Mouse (Mus musculus): Measurements from ENCODE around the gene Zbp1. TPM values are rescaled to one million over a fixed set of nuclear protein-coding genes. Genes with fewer than 3 reads are reported as not detected.

Zbp1 gene
- polyA plus RNA-seq, 1 experiment from 2014 or later = 1.3 TPM

- Histone ChIP-seq H3K4me2 (no peak overlapping the region), H3K27ac (peak overlapping the region; percentile 19; the same call in 1 of the 2 replicates), H3K4me3 (replicated peaks) (no peak overlapping the region), H3K9ac (no peak overlapping the region), H3K9me3 (no peaks in the 10 kb centered on the region), H3K36me3 (peaks cover 5% of the 10 kb centered on the region; the same call in 1 of the 2 replicates), H3K27me3 (replicated peaks) (no peaks in the 10 kb centered on the region), H3K4me1 (peaks cover 14% of the 10 kb centered on the region)
- no peak for ATAC-seq (ENCODE audit: insufficient read depth, low FRiP score, low read depth)
- 50% methylated on average over 7 of the region's 7 CpGs for WGBS
Measured at GRCm38 (mm10) chr2:173224832-173225231, 6.1 kb upstream of the Zbp1 start.

DNA sequence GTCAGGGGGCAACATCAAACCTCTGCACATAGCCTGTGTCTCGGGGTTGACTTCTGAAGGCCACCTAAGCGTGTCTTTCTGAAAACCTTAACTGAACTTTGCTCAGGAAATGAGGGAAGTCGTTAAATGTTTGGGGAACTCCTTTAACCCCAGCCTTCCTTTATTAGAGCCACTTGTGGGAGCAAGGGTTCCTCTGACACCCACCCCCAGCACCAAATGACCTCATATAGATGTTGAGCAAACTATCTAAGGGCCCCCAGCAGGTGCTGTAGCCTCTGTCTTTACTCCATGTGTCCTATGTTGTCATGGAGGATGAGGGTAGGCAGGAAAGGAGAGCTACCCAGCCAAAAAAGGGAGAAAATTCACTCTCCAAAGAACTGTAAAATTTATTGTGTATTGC, 5.4 kb upstream of the Zbp1 start:
- peaks cover 12% of the 10 kb centered on the region; the same call in 1 of the 2 replicates for H3K4me1 ChIP-seq
- no peak overlapping the region for H3K9ac ChIP-seq
- H3K27ac ChIP-seq = no peak overlapping the region
- H3K4me2 ChIP-seq = no peak overlapping the region
- H3K4me3 ChIP-seq (replicated peaks) = no peak overlapping the region
- H3K27me3 ChIP-seq (replicated peaks) = no peaks in the 10 kb centered on the region
- H3K36me3 ChIP-seq = peaks cover 4% of the 10 kb centered on the region; the same call in 1 of the 2 replicates
- H3K9me3 ChIP-seq = no peaks in the 10 kb centered on the region
- WGBS = 64% methylated on average over 3 of the region's 3 CpGs
- ATAC-seq (ENCODE audit: insufficient read depth, low FRiP score, low read depth) = no peak

DNA sequence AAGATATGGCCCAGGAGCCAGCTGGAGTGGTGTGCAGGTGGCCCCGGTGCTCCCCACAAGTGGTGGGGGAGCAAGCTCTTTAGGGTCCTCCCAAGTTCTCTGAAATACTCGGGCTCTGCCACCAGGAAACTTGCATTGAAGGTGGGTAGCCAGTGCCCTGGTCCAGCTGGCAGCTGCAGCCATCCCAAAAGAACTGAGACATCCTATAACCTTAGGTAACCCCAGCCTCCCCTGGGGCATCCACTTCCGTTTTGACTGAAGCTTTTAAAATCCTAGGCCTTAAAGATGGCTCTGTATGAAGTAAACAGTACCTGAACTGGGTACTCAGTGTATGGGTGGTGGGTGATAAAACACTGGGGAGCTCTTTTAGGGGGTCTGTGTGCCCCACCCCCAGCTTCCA, 4.8 kb upstream of the Zbp1 start:
- H3K27me3 ChIP-seq (replicated peaks) = no peaks in the 10 kb centered on the region
- ATAC-seq (ENCODE audit: insufficient read depth, low FRiP score, low read depth) = no peak
- H3K9me3 ChIP-seq = no peaks in the 10 kb centered on the region
- no peak overlapping the region for H3K9ac ChIP-seq
- no peak overlapping the region for H3K4me2 ChIP-seq
- no peak overlapping the region for H3K4me3 ChIP-seq (replicated peaks)
- H3K27ac ChIP-seq = no peak overlapping the region
- 59% methylated on average over 3 of the region's 3 CpGs for WGBS
- peaks cover 12% of the 10 kb centered on the region; the same call in 1 of the 2 replicates for H3K4me1 ChIP-seq
- peaks cover 1% of the 10 kb centered on the region; the same call in 1 of the 2 replicates for H3K36me3 ChIP-seq

- H3K4me1 ChIP-seq = 0 out of 2 replicates have a peak, but pooled peaks cover 6% of the 10 kb centered on the region
- WGBS = 94% methylated on average over 9 of the region's 9 CpGs
- no peak overlapping the region for H3K4me2 ChIP-seq
- no peak overlapping the region for H3K9ac ChIP-seq
- no peaks in the 10 kb centered on the region for H3K36me3 ChIP-seq
- no peak overlapping the region for H3K27ac ChIP-seq
- no peaks in the 10 kb centered on the region for H3K9me3 ChIP-seq
- H3K4me3 ChIP-seq (replicated peaks) = no peak overlapping the region
- no peak for ATAC-seq (ENCODE audit: insufficient read depth, low FRiP score, low read depth)
- no peaks in the 10 kb centered on the region for H3K27me3 ChIP-seq (replicated peaks)
Measured at GRCm38 (mm10) chr2:173220754-173221153, 2.0 kb upstream of the Zbp1 start.

- no peaks in the 10 kb centered on the region for H3K9me3 ChIP-seq
- H3K4me3 ChIP-seq (replicated peaks) = no peak overlapping the region
- H3K9ac ChIP-seq = no peak overlapping the region
- no peak overlapping the region for H3K4me2 ChIP-seq
- H3K27me3 ChIP-seq (replicated peaks) = no peaks in the 10 kb centered on the region
- H3K36me3 ChIP-seq = no peaks in the 10 kb centered on the region
- no peak for ATAC-seq (ENCODE audit: insufficient read depth, low FRiP score, low read depth)
- H3K4me1 ChIP-seq = no peaks in the 10 kb centered on the region
- WGBS = 38% methylated on average over 10 of the region's 10 CpGs
- H3K27ac ChIP-seq = no peak overlapping the region
Measured at GRCm38 (mm10) chr2:173219256-173219954, 682 bp upstream of the Zbp1 start.

- WGBS = 88% methylated on average over 5 of the region's 5 CpGs
- H3K4me1 ChIP-seq = no peaks in the 10 kb centered on the region
- ATAC-seq (ENCODE audit: insufficient read depth, low FRiP score, low read depth) = no peak
- H3K9ac ChIP-seq = no peak overlapping the region
- no peaks in the 10 kb centered on the region for H3K27me3 ChIP-seq (replicated peaks)
- no peak overlapping the region for H3K4me3 ChIP-seq (replicated peaks)
- H3K27ac ChIP-seq = no peak overlapping the region
- H3K4me2 ChIP-seq = no peak overlapping the region
- no peaks in the 10 kb centered on the region for H3K36me3 ChIP-seq
- no peaks in the 10 kb centered on the region for H3K9me3 ChIP-seq
Measured at GRCm38 (mm10) chr2:173217763-173218258, 912 bp downstream of the Zbp1 start.

DNA sequence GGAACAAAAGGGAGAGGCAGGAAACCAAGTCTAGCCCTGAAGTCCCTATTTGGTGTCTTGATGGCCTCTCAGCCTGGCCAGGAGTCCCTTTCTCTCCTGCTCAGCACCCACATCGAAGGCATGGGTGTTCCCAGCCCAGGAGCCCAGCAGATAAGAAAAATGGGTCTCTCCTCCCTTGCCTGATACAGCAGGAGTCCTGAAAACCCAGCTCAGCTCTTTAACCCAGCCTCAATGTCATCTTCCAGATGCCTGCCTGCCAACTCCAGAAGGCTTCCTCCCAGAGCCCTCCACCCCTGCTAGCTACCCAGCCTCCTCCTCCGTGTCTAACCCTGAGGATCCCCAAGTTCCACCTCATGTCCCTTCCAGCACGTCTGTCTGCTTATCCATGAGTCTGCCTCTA, 1.5 kb downstream of the Zbp1 start:
- no peaks in the 10 kb centered on the region for H3K36me3 ChIP-seq
- 79% methylated on average over 3 of the region's 3 CpGs for WGBS

DNA sequence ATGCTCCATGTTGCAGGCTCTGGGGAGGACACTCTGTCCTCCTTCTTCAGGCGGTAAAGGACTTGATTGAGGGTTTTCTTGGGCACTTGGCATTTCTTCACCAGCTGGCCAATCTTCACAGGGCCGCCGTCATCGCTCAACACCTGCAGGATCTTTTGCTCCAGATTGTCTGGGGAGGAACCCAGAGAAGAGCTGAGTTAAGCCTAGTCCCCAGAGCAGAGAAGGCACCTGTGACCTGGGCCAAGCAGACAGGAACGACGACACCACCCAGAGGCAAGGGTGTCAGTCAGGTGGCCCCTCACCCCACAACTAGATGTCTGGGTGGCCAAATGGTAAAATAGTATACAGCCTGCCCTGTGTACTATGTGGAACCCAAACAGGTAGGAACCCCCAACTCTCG, 1.9 kb downstream of the Zbp1 start:
- WGBS = 79% methylated on average over 7 of the region's 7 CpGs
- Histone ChIP-seq H3K4me2 (no peak overlapping the region), H3K36me3 (no peaks in the 10 kb centered on the region), H3K27me3 (replicated peaks) (no peaks in the 10 kb centered on the region), H3K9ac (no peak overlapping the region), H3K4me1 (no peaks in the 10 kb centered on the region), H3K4me3 (replicated peaks) (no peak overlapping the region), H3K27ac (no peak overlapping the region), H3K9me3 (no peaks in the 10 kb centered on the region)
- ATAC-seq (ENCODE audit: insufficient read depth, low FRiP score, low read depth) = no peak

More for the DNA sequence above, 1.5 kb downstream of the Zbp1 start:
- Histone ChIP-seq H3K27me3 (replicated peaks) (no peaks in the 10 kb centered on the region), H3K4me3 (replicated peaks) (no peak overlapping the region), H3K9ac (no peak overlapping the region), H3K27ac (no peak overlapping the region), H3K4me2 (no peak overlapping the region), H3K9me3 (no peaks in the 10 kb centered on the region), H3K4me1 (no peaks in the 10 kb centered on the region)
- no peak for ATAC-seq (ENCODE audit: insufficient read depth, low FRiP score, low read depth)

GRCm38 (mm10) chr2:173212227-173212626, 6.5 kb downstream of the Zbp1 start:
- ATAC-seq (ENCODE audit: insufficient read depth, low FRiP score, low read depth) = no peak
- WGBS = 73% methylated on average over 4 of the region's 4 CpGs

DNA sequence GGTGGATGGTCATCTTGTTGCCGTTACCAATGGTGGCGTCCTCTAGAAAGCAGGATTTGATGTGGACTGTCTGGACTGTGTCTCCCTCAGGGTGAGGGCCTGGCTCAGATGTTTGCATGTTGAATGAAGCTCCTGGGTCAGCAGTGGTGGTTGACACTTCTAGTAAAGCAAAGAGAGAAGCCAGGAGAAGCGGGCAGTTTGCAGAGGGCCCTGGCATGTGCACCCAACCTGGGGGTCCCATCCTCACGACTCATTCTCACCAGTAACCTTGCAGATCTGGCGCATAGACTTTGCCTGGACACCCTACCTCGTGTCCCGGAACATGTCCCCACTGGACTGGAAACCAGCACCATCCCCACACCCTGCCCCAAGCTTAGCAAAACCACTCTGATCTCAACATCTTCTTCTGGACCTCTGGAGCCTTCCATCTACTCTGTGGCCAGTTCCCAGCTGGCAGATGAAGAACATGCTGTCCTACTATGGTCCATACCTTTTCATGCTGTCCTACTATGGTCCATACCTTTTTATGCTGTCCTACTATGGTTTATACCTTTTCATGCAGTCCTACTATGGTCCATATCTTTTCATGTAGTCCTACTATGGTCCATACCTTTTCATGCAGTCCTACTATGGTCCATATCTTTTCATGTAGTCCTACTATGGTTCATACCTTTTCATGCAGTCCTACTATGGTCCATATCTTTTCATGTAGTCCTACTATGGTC, 9.5 kb downstream of the Zbp1 start:
- H3K27me3 ChIP-seq (replicated peaks) = no peaks in the 10 kb centered on the region
- no peak overlapping the region for H3K9ac ChIP-seq
- H3K36me3 ChIP-seq = no peaks in the 10 kb centered on the region
- WGBS = 93% methylated on average over 7 of the region's 7 CpGs
- H3K4me3 ChIP-seq (replicated peaks) = no peak overlapping the region
- no peaks in the 10 kb centered on the region for H3K4me1 ChIP-seq
- H3K9me3 ChIP-seq = no peaks in the 10 kb centered on the region
- H3K4me2 ChIP-seq = no peak overlapping the region
- ATAC-seq (ENCODE audit: insufficient read depth, low FRiP score, low read depth) = no peak
- no peak overlapping the region for H3K27ac ChIP-seq

More at GRCm38 (mm10) chr2:173212227-173212626, 6.5 kb downstream of the Zbp1 start:
- H3K4me2 ChIP-seq = no peak overlapping the region
- no peak overlapping the region for H3K9ac ChIP-seq
- H3K4me3 ChIP-seq (replicated peaks) = no peak overlapping the region
- no peaks in the 10 kb centered on the region for H3K4me1 ChIP-seq
- no peaks in the 10 kb centered on the region for H3K27me3 ChIP-seq (replicated peaks)
- no peak overlapping the region for H3K27ac ChIP-seq
- H3K9me3 ChIP-seq = no peaks in the 10 kb centered on the region
- H3K36me3 ChIP-seq = no peaks in the 10 kb centered on the region

DNA sequence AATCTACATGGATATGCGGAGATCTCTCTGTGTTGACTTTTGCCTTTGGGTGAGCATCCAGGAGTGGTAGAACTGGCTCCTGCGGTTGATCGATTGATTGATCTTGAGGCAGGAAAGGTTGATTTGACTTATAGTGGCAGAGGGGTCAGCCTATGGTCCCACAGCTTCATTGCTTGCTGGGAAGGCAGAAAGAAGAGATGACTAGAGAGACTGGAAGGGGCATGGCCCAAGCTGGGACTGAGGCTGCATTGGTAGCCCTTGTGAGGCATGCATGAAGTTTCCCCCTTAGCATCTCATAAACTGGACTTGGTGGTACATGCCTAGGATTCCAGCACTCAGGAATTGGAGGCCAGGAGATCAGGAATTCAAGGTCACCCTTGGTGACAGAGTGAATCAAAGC, 11.7 kb downstream of the Zbp1 start:
- ATAC-seq (ENCODE audit: insufficient read depth, low FRiP score, low read depth) = no peak
- H3K4me2 ChIP-seq = no peak overlapping the region
- no peaks in the 10 kb centered on the region for H3K4me1 ChIP-seq
- WGBS = 93% methylated on average over 3 of the region's 3 CpGs
- H3K27ac ChIP-seq = no peak overlapping the region
- no peak overlapping the region for H3K4me3 ChIP-seq (replicated peaks)
- H3K36me3 ChIP-seq = no peaks in the 10 kb centered on the region
- H3K9ac ChIP-seq = no peak overlapping the region
- no peaks in the 10 kb centered on the region for H3K27me3 ChIP-seq (replicated peaks)
- no peaks in the 10 kb centered on the region for H3K9me3 ChIP-seq

DNA sequence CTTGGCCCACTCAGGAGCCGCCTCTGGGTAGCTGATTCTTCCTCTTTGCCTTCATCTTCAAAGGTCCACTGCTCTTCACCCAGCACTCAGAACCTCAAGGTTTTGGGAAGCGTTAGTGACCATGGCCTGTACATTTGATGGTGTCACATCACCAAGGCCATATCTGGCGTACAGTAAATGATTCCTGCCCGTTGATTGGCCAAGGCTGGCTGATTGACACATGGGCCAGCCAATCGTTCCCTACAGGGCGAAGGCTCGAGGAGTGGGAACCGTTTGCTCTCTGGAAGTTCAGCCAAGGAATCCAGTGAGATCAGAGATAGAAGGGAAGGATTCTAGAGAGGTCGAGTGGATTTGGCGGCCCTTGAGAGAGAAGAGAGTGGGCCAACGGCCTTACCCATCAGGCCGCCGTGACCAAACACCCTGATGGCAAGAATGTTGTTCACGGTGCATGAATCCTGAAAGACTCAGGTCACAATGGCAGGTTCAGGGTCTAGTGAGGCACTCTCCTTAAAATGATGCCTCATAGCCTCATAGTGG, 13.1 kb downstream of the Zbp1 start:
- no peak for ATAC-seq (ENCODE audit: insufficient read depth, low FRiP score, low read depth)
- Histone ChIP-seq H3K4me2 (no peak overlapping the region), H3K4me3 (replicated peaks) (no peak overlapping the region), H3K4me1 (no peaks in the 10 kb centered on the region), H3K9me3 (no peaks in the 10 kb centered on the region), H3K27me3 (replicated peaks) (no peaks in the 10 kb centered on the region), H3K9ac (no peak overlapping the region), H3K27ac (no peak overlapping the region), H3K36me3 (no peaks in the 10 kb centered on the region)
- 92% methylated on average over 14 of the region's 14 CpGs for WGBS
